Mouse (Mus musculus) lung, embryonic 16.5 days (tissue): ENCODE data around the gene Map2k6. TPM values are rescaled to one million over a fixed set of nuclear protein-coding genes. Genes with fewer than 3 reads are reported as not detected.

Experiments
- ATAC-seq: fragments of 200-750 bp; cut with Nextera tagmentation; 2 replicates; pipeline ENCODE4 v1.8.0; 2017; ENCODE audit warnings: low read depth, mild to moderate bottlenecking, moderate library complexity
- H3K27ac ChIP-seq: fragments of 300-500 bp; sonication (generic); 2 replicates; pipeline ENCODE4 v1.5.1; 2014; ENCODE audit warnings: mild to moderate bottlenecking, control low read depth, low read length
- H3K27me3 ChIP-seq: fragments of 300-500 bp; sonication (generic); 2 replicates; pipeline ENCODE4 v1.6.1; 2014; ENCODE audit warnings: low read depth, low read length, mixed read lengths; ENCODE audit not compliant: control insufficient read depth, insufficient read depth
- H3K36me3 ChIP-seq: fragments of 300-500 bp; sonication (generic); 2 replicates; pipeline ENCODE4 v1.6.1; 2014; ENCODE audit warnings: low read length; ENCODE audit not compliant: control insufficient read depth, insufficient read depth
- H3K4me1 ChIP-seq: fragments of 300-500 bp; sonication (generic); replicated peaks from 2 replicates; pipeline ENCODE4 v1.6.1; 2014; ENCODE audit warnings: low read length, mixed read lengths; ENCODE audit not compliant: control insufficient read depth, insufficient read depth
- H3K4me2 ChIP-seq: fragments of 300-500 bp; sonication (generic); 2 replicates; pipeline ENCODE4 v1.6.1; 2014; ENCODE audit warnings: low read depth, low read length, control low read depth
- H3K4me3 ChIP-seq: fragments of 300-500 bp; sonication (generic); 2 replicates; pipeline ENCODE4 v1.5.1; 2014; ENCODE audit warnings: mild to moderate bottlenecking, low read length, control low read depth
- H3K9ac ChIP-seq: fragments of 300-500 bp; sonication (generic); 2 replicates; pipeline ENCODE4 v1.6.1; 2014; ENCODE audit warnings: low read length, control low read depth
- H3K9me3 ChIP-seq: fragments of 300-500 bp; sonication (generic); 2 replicates; pipeline ENCODE4 v1.6.1; 2016; ENCODE audit warnings: low read length; ENCODE audit not compliant: control insufficient read depth
- WGBS: fragments of 180-500 bp; shearing (Covaris S2); extraction: QIAGEN DNeasy Blood & Tissue Kit; methylation state at CpG from one replicate; pipeline ENCODE4 v1.1.7; 2014; 5-methylcytosine and 5-hydroxymethylcytosine counted together
- polyA plus RNA-seq: library from polyadenylated mRNA; unstranded; fragments of >200 nt; fragmentation: Nextera tagmentation; extraction: Ambion mirVana; gene quantifications from 2 replicates; pipeline ENCODE4 v1.2.1, GENCODE M21; 2015

Map2k6 gene
- polyA plus RNA-seq, 1 experiment from 2014 or later, result 17.6 TPM

GRCm38 (mm10) chr11:110453445-110454154, 54.7 kb downstream of the Map2k6 start:
- H3K4me1 ChIP-seq, result peaks cover 34% of the 10 kb centered on the region
- no peaks in the 10 kb centered on the region for H3K9me3 ChIP-seq
- no peak overlapping the region for H3K4me3 ChIP-seq
- no peak for ATAC-seq
- no peak overlapping the region for H3K27ac ChIP-seq
- 90% methylated on average over 5 of the region's 5 CpGs for WGBS
- no peak overlapping the region for H3K4me2 ChIP-seq
- H3K9ac ChIP-seq, result no peak overlapping the region
- no peaks in the 10 kb centered on the region for H3K27me3 ChIP-seq
- no peaks in the 10 kb centered on the region for H3K36me3 ChIP-seq

- ATAC-seq, result no peak
- H3K27ac ChIP-seq, result no peak overlapping the region
- peaks cover 11% of the 10 kb centered on the region for H3K4me1 ChIP-seq
- no peak overlapping the region for H3K4me2 ChIP-seq
- H3K9me3 ChIP-seq, result no peaks in the 10 kb centered on the region
- no peaks in the 10 kb centered on the region for H3K36me3 ChIP-seq
- 69% methylated on average over 7 of the region's 7 CpGs for WGBS
- no peaks in the 10 kb centered on the region for H3K27me3 ChIP-seq
- no peak overlapping the region for H3K4me3 ChIP-seq
- H3K9ac ChIP-seq, result no peak overlapping the region
Observed at GRCm38 (mm10) chr11:110457441-110457912, 58.6 kb downstream of the Map2k6 start.

GRCm38 (mm10) chr11:110460480-110460879, 61.6 kb downstream of the Map2k6 start:
- no peak overlapping the region for H3K4me3 ChIP-seq
- 33% methylated on average over 2 of the region's 2 CpGs for WGBS
- no peak for ATAC-seq
- no peak overlapping the region for H3K27ac ChIP-seq
- H3K9ac ChIP-seq, result no peak overlapping the region
- no peak overlapping the region for H3K4me2 ChIP-seq
- H3K27me3 ChIP-seq, result no peaks in the 10 kb centered on the region
- no peaks in the 10 kb centered on the region for H3K36me3 ChIP-seq
- no peaks in the 10 kb centered on the region for H3K9me3 ChIP-seq
- H3K4me1 ChIP-seq, result peaks cover 9% of the 10 kb centered on the region

GRCm38 (mm10) chr11:110461560-110462331, 62.8 kb downstream of the Map2k6 start:
- no peak overlapping the region for H3K27ac ChIP-seq
- ATAC-seq, result no peak
- WGBS, result 88% methylated on average over 17 of the region's 17 CpGs

GRCm38 (mm10) chr11:110462975-110463578, 64.2 kb downstream of the Map2k6 start:
- H3K9ac ChIP-seq, result no peak overlapping the region
- H3K4me2 ChIP-seq, result no peak overlapping the region
- no peak overlapping the region for H3K27ac ChIP-seq
- H3K27me3 ChIP-seq, result no peaks in the 10 kb centered on the region
- peaks cover 9% of the 10 kb centered on the region for H3K4me1 ChIP-seq
- 84% methylated on average over 8 of the region's 8 CpGs for WGBS
- H3K36me3 ChIP-seq, result no peaks in the 10 kb centered on the region
- no peak overlapping the region for H3K4me3 ChIP-seq
- no peak for ATAC-seq
- H3K9me3 ChIP-seq, result no peaks in the 10 kb centered on the region

More at GRCm38 (mm10) chr11:110461560-110462331, 62.8 kb downstream of the Map2k6 start:
- no peak overlapping the region for H3K9ac ChIP-seq
- no peak overlapping the region for H3K4me2 ChIP-seq
- peaks cover 9% of the 10 kb centered on the region for H3K4me1 ChIP-seq
- no peaks in the 10 kb centered on the region for H3K9me3 ChIP-seq
- no peaks in the 10 kb centered on the region for H3K27me3 ChIP-seq
- H3K36me3 ChIP-seq, result no peaks in the 10 kb centered on the region
- H3K4me3 ChIP-seq, result no peak overlapping the region

- no peaks in the 10 kb centered on the region for H3K36me3 ChIP-seq
- no peak for ATAC-seq
- no peaks in the 10 kb centered on the region for H3K27me3 ChIP-seq
- H3K4me3 ChIP-seq, result no peak overlapping the region
- 63% methylated on average over 9 of the region's 9 CpGs for WGBS
- H3K9me3 ChIP-seq, result no peaks in the 10 kb centered on the region
- H3K27ac ChIP-seq, result no peak overlapping the region
- H3K4me1 ChIP-seq, result peaks cover 6% of the 10 kb centered on the region
- no peak overlapping the region for H3K4me2 ChIP-seq
- no peak overlapping the region for H3K9ac ChIP-seq
Observed at GRCm38 (mm10) chr11:110463801-110464200, 64.9 kb downstream of the Map2k6 start.

- no peaks in the 10 kb centered on the region for H3K36me3 ChIP-seq
- H3K27me3 ChIP-seq, result no peaks in the 10 kb centered on the region
- no peak overlapping the region for H3K4me3 ChIP-seq
- H3K9me3 ChIP-seq, result no peaks in the 10 kb centered on the region
- H3K9ac ChIP-seq, result no peak overlapping the region
- no peak overlapping the region for H3K27ac ChIP-seq
- 49% methylated on average over 2 of the region's 2 CpGs for WGBS
- ATAC-seq, result no peak
- no peaks in the 10 kb centered on the region for H3K4me1 ChIP-seq
- no peak overlapping the region for H3K4me2 ChIP-seq
Observed at GRCm38 (mm10) chr11:110469054-110469453, 70.1 kb downstream of the Map2k6 start.

GRCm38 (mm10) chr11:110470561-110471273, 71.8 kb downstream of the Map2k6 start:
- 79% methylated on average over 8 of the region's 8 CpGs for WGBS
- ATAC-seq, result no peak
- no peaks in the 10 kb centered on the region for H3K27me3 ChIP-seq
- H3K4me1 ChIP-seq, result no peaks in the 10 kb centered on the region
- no peak overlapping the region for H3K4me3 ChIP-seq
- H3K27ac ChIP-seq, result no peak overlapping the region
- no peaks in the 10 kb centered on the region for H3K36me3 ChIP-seq
- no peak overlapping the region for H3K4me2 ChIP-seq
- H3K9ac ChIP-seq, result no peak overlapping the region
- no peaks in the 10 kb centered on the region for H3K9me3 ChIP-seq

- no peak overlapping the region for H3K4me3 ChIP-seq
- H3K36me3 ChIP-seq, result no peaks in the 10 kb centered on the region
- H3K27ac ChIP-seq, result no peak overlapping the region
- H3K9ac ChIP-seq, result no peak overlapping the region
- no peaks in the 10 kb centered on the region for H3K9me3 ChIP-seq
- H3K4me2 ChIP-seq, result no peak overlapping the region
- 78% methylated on average over 2 of the region's 2 CpGs for WGBS
- H3K4me1 ChIP-seq, result no peaks in the 10 kb centered on the region
- no peak for ATAC-seq
- H3K27me3 ChIP-seq, result no peaks in the 10 kb centered on the region
Observed at GRCm38 (mm10) chr11:110471362-110471761, 72.4 kb downstream of the Map2k6 start.
